In genomic region chr11:75813085-75813484, GRCm38 (mm10) we compare ENCODE assay signal across 12 mouse cellular contexts. TPM values are rescaled to one million over a fixed set of nuclear protein-coding genes. Genes with fewer than 3 reads are reported as not detected.
A peak's percentile ranks its signal among the peaks of the same experiment; 100 is the strongest.
DNase-seq lines count a peak whose midpoint lies in the region; ATAC-seq and TF ChIP-seq lines count a peak whose summit lies in the region.
"Had no signal": no experiment of that assay in that cellular context is flagged by ENCODE, and none has a peak within 500 bp of the region (broad histone marks: within the 10 kb centered on the region; RNA-seq: fewer than 3 reads in every experiment).

No protein-coding gene starts in this region.

- no peak overlapping the region for H3K4me2 ChIP-seq in neural tube, embryonic 13.5 days
- no peak overlapping the region for H3K4me2 ChIP-seq in neural tube, embryonic 15.5 days
- H3K4me2 ChIP-seq in intestine, embryonic 16.5 days (ENCODE audit: low read depth, low read length): no peak overlapping the region
- H3K4me2 ChIP-seq in hindbrain, embryonic 14.5 days (replicated peaks): no peak overlapping the region

- no peaks in the 10 kb centered on the region for H3K27me3 ChIP-seq in neural tube, embryonic 13.5 days
- no peaks in the 10 kb centered on the region for H3K27me3 ChIP-seq in neural tube, embryonic 15.5 days (replicated peaks)
- no peaks in the 10 kb centered on the region for H3K27me3 ChIP-seq in intestine, embryonic 16.5 days (replicated peaks; ENCODE audit: control insufficient read depth, insufficient read depth, low read length)
- no peaks in the 10 kb centered on the region for H3K27me3 ChIP-seq in hindbrain, embryonic 14.5 days (ENCODE audit: control insufficient read depth, insufficient read depth, low read length)

- no peak overlapping the region for H3K4me3 ChIP-seq in neural tube, embryonic 13.5 days
- no peak overlapping the region for H3K4me3 ChIP-seq in neural tube, embryonic 15.5 days (replicated peaks)
- H3K4me3 ChIP-seq in embryonic fibroblast, embryonic 13.5 days (ENCODE audit: insufficient read depth, low read length): no peak overlapping the region
- no peak overlapping the region for H3K4me3 ChIP-seq in intestine, embryonic 16.5 days (ENCODE audit: low read length)
- H3K4me3 ChIP-seq in hindbrain, embryonic 14.5 days (replicated peaks; ENCODE audit: low read length): no peak overlapping the region

- TF ChIP-seq POLR2A in embryonic fibroblast, embryonic 13.5 days (IDR thresholded peaks at IDR 0.05; ENCODE audit: low read depth, low read length): no peak

- H3K36me3 ChIP-seq in neural tube, embryonic 13.5 days: no peaks in the 10 kb centered on the region
- no peaks in the 10 kb centered on the region for H3K36me3 ChIP-seq in neural tube, embryonic 15.5 days
- H3K36me3 ChIP-seq in intestine, embryonic 16.5 days (ENCODE audit: control insufficient read depth, insufficient read depth, low read length): no peaks in the 10 kb centered on the region
- H3K36me3 ChIP-seq in hindbrain, embryonic 14.5 days (replicated peaks; ENCODE audit: control insufficient read depth, insufficient read depth): no peaks in the 10 kb centered on the region

- H3K9me3 ChIP-seq in neural tube, embryonic 13.5 days: no peaks in the 10 kb centered on the region
- no peaks in the 10 kb centered on the region for H3K9me3 ChIP-seq in neural tube, embryonic 15.5 days (replicated peaks)
- no peaks in the 10 kb centered on the region for H3K9me3 ChIP-seq in intestine, embryonic 16.5 days (ENCODE audit: control insufficient read depth, low read length)
- no peaks in the 10 kb centered on the region for H3K9me3 ChIP-seq in hindbrain, embryonic 14.5 days (ENCODE audit: control insufficient read depth, low read length)

- TF ChIP-seq CTCF in embryonic fibroblast, embryonic 13.5 days (IDR thresholded peaks at IDR 0.05; ENCODE audit: borderline replicate concordance, insufficient read depth, low read length): no peak

- peaks cover 9% of the 10 kb centered on the region; the same call in 1 of the 2 replicates for H3K4me1 ChIP-seq in neural tube, embryonic 13.5 days (replicated peaks)
- H3K4me1 ChIP-seq in neural tube, embryonic 15.5 days: peaks cover 8% of the 10 kb centered on the region; the same call in 1 of the 2 replicates
- peaks cover 5% of the 10 kb centered on the region; the same call in 1 of the 2 replicates for H3K4me1 ChIP-seq in embryonic fibroblast, embryonic 13.5 days (ENCODE audit: control insufficient read depth, insufficient read depth, low read length)
- H3K4me1 ChIP-seq in intestine, embryonic 16.5 days (ENCODE audit: control insufficient read depth, insufficient read depth, low read length): peaks cover 31% of the 10 kb centered on the region
- peaks cover 4% of the 10 kb centered on the region; the same call in 1 of the 2 replicates for H3K4me1 ChIP-seq in hindbrain, embryonic 14.5 days (replicated peaks; ENCODE audit: control insufficient read depth, insufficient read depth, low read length)

- 65% methylated on average over 10 of the region's 10 CpGs for WGBS in neural tube, embryonic 13.5 days
- WGBS in neural tube, embryonic 15.5 days: 75% methylated on average over 10 of the region's 10 CpGs
- 60% methylated on average over 10 of the region's 10 CpGs for WGBS in intestine, embryonic 16.5 days
- WGBS in hindbrain, embryonic 14.5 days: 65% methylated on average over 10 of the region's 10 CpGs

- peak; percentile 60 for DNase-seq in testis, postnatal 10 days (ENCODE audit: low spot score)
- no peak for DNase-seq in natural killer cell, adult 2 months (ENCODE audit: low spot score in 2 of 2)
- no peak for DNase-seq in hindbrain, embryonic 14.5 days (ENCODE audit: low spot score)
- DNase-seq: cerebellum, adult 11 months; left cerebral cortex, postnatal 4 days; midbrain, embryonic 14.5 days; right cerebral cortex, adult 18-20 months had no signal

- H3K27ac ChIP-seq in neural tube, embryonic 13.5 days (replicated peaks): 0 out of 2 replicates have a peak overlapping the region, but pooled peaks have one; percentile 5
- H3K27ac ChIP-seq in neural tube, embryonic 15.5 days (replicated peaks): no peak overlapping the region
- peak overlapping the region; percentile 44; the same call in 1 of the 2 replicates for H3K27ac ChIP-seq in embryonic fibroblast, embryonic 13.5 days (ENCODE audit: insufficient read depth, low read length)
- H3K27ac ChIP-seq in intestine, embryonic 16.5 days (ENCODE audit: low read length): peak overlapping the region; percentile 98
- H3K27ac ChIP-seq in hindbrain, embryonic 14.5 days: no peak overlapping the region
- H3K27ac ChIP-seq: hindbrain, postnatal 0 days had no signal

- no peak overlapping the region for H3K9ac ChIP-seq in neural tube, embryonic 13.5 days
- no peak overlapping the region for H3K9ac ChIP-seq in neural tube, embryonic 15.5 days (replicated peaks)
- H3K9ac ChIP-seq in intestine, embryonic 16.5 days (ENCODE audit: low read depth, low read length): peak overlapping the region; percentile 37; the same call in 1 of the 2 replicates
- H3K9ac ChIP-seq in hindbrain, embryonic 14.5 days: no peak overlapping the region

- ATAC-seq in neural tube, embryonic 13.5 days (ENCODE audit: low read depth): no peak
- ATAC-seq in neural tube, embryonic 15.5 days (ENCODE audit: low FRiP score): no peak
- no peak for ATAC-seq in intestine, embryonic 16.5 days
- no peak for ATAC-seq in hindbrain, embryonic 14.5 days (ENCODE audit: low FRiP score)
- ATAC-seq: hindbrain, postnatal 0 days had no signal

RNA-seq across cellular contexts. Expression of gene Doc2b, which starts 17.2 kb away (rescaled TPM):
- polyA plus RNA-seq in neural tube, embryonic 13.5 days (2015; fragmentation: Nextera tagmentation; extraction: Ambion mirVana): 0.92 and 0.99 TPM in 2 replicates
- polyA plus RNA-seq in neural tube, embryonic 15.5 days (2015; fragmentation: Nextera tagmentation; extraction: Ambion mirVana): 2.5 and 2.8 TPM in 2 replicates
- 1.5 and 1.9 TPM in 2 replicates for polyA plus RNA-seq in embryonic fibroblast, embryonic 13.5 days (2011; ENCODE audit: insufficient read length, low read depth, missing spikeins)
- polyA plus RNA-seq in intestine, embryonic 16.5 days (2015; fragmentation: Nextera tagmentation; extraction: Ambion mirVana): 0.61 and 0.97 TPM in 2 replicates
- polyA plus RNA-seq in hindbrain, embryonic 14.5 days (2014; fragmentation: Nextera tagmentation; extraction: Ambion mirVana): 2.9 and 3.7 TPM in 2 replicates

Comparison
In these comparisons a context has a peak if more than half of its experiments do, and no peak if none do; other contexts are left out.
1. H3K27ac ChIP-seq: peak in neural tube, embryonic 13.5 days (single experiment), embryonic fibroblast, embryonic 13.5 days (single experiment) and intestine, embryonic 16.5 days (single experiment); none in neural tube, embryonic 15.5 days (single experiment) and hindbrain, embryonic 14.5 days (single experiment).